Mouse (Mus musculus) brain, embryonic 18.5 days (tissue): ENCODE data around the gene Hace1.
"Not testable (repeated sequence)": the region's sequence is repeated elsewhere in the genome, so short reads cannot be mapped to it uniquely, and the experiment has no call there.

Source experiments
- DNase-seq: peaks from one replicate; pipeline ENCODE4 v3.0.0-alpha.2; 2012; ENCODE audit warnings: low read depth, low spot score

Gene Hace1

GRCm38 (mm10) chr10:45577731-45578297 lies at the start of gene Hace1:
TSS of gene Hace1 (plus strand) at chr10:45577829.
- peak; percentile 70 for DNase-seq

DNA sequence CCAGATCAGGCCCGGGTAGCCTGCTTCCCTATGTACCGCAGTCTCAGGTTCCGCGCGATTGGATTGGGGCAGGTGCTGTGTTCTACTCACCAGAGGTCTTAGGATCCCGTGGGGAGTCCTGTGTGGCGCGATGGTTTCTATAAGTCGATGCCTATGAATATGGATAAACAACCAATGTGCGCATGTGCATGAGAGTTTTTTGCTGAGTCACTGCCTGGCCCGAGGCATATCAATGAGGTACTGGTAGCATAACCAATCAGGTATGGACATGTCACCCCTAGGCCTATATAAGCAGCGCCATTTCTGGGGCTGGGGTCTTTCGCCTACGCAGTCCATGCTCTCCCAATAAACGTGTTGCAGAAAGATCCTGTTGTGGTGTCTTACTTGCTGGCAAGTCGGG lies 40.3 kb upstream of the Hace1 start:
- DNase-seq = not testable (repeated sequence)

DNA sequence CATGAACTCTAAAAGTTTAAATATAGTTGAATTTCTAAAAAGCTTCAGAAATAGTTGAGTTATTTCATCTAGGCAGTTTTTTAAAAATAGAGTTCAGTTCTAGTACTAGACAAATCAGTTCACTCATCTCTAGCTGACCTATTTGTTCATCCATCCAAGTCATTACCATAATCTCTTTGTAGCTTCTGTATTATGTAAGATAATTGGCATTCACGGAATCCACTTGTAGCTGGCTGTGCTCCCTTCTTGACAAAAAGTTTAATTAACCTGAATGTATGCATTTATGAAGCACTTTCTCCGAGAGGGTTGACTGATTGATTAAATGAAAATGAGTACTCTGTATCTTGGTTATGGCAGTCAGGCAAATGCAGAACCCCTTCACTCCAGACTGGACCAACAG lies 34.9 kb upstream of the Hace1 start:
- DNase-seq = no peak

GRCm38 (mm10) chr10:45546799-45547198 lies 30.8 kb upstream of the Hace1 start:
- DNase-seq = no peak

- no peak for DNase-seq
Observed at GRCm38 (mm10) chr10:45578298-45578821, 731 bp downstream of the Hace1 start.

DNA sequence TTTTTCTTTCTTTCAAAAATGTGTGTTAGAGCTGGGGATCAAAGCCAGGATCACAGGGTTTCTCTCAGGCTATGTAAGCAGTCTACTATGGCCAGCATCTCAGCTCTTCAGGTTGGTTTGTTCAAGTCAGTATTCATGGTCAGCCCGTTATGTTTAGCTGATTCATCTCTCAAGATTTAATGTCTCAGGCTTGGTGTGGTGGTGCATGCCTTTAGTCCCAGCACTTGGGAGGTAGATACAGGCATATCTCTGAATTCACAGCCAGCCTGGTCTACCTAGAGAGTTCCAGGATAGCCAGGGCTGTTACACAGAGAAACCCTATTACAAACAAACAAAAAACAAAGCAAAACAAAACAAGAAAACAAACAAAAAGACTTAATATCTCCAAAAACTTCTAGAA lies 5.7 kb downstream of the Hace1 start:
- DNase-seq = no peak

- no peak for DNase-seq
Observed at GRCm38 (mm10) chr10:45583829-45584228, 6.2 kb downstream of the Hace1 start.

GRCm38 (mm10) chr10:45584311-45585102 lies 6.9 kb downstream of the Hace1 start:
- no peak for DNase-seq

DNA sequence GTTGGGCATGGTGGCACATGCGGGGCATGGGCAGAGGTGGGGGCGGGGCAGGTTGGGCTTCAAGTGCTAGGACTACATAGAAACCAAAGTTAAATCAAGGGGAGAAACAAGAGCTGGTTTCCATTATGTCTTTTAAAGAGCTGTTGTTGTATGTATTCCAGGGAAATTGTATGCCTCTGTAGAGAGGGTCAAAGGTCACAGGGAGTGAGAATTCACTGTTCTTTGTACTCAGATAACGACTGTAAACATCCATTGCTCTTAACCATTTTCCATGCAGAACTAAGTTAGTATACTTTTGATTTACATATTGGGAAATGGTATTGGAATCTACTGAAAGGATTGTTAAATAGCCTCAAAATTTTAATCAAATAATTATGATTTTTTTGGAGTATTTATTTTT lies 28.2 kb downstream of the Hace1 start:
- no peak for DNase-seq

GRCm38 (mm10) chr10:45610727-45611126 lies 33.1 kb downstream of the Hace1 start:
- no peak for DNase-seq

DNA sequence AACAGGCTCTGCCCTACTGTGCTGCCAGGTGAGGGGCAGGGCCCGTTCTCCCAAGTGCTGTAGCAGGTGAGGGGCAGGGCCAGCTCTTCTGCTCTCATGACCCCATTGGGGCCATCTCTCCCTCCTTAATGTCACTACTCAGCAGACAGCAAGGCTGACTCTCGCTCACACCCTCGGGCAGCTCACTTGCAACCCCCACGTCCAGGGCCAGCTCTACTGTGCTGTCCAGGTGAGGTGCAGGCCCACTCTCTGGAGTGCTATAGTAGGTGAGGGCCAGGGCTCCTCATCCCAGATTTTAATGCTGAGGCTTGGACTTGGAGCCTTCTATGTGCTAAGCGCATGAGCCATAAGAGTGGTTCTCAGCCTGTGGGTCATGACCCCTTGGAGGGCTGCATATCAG lies 38.4 kb downstream of the Hace1 start:
- no peak for DNase-seq

- DNase-seq = no peak
Observed at GRCm38 (mm10) chr10:45619039-45619438, 41.4 kb downstream of the Hace1 start.

DNA sequence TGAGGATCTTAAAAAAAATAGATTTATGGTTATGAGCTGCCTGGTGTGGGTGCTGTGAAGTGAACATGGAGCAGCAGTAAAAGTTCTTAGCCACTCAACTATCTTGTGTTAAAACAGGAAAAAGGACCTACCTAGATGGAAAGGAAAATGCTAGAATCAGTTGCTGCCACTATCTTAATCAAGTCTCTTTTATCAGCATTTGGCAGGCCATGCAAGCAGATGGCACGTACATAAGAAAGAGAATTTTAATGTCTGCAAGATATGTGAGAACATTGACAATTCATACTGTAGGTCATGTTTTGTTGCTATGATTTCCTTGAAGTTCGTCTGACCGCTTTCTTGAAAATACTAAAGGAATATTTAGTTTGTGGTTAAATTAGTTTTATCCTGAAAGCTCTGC lies 54.4 kb downstream of the Hace1 start:
- DNase-seq = no peak

DNA sequence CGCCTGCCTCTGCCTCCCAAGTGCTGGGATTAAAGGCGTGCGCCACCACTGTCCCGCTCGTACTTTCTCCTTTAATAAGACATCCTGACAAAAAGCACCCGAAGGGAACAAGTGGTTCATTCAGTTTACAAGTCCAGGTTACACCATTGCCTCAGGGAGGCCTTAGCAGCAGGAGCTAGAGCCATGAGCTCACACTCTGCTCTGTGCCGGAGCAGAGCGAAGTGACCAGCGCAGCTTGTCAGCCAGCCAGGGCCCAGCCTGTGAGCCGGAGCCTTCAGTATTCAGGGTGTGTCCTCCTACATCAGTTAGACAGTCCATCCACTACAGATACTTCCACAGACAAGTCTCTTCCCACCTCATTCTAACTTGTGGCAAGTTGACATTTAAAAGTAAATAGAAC lies 55.0 kb downstream of the Hace1 start:
- no peak for DNase-seq

DNA sequence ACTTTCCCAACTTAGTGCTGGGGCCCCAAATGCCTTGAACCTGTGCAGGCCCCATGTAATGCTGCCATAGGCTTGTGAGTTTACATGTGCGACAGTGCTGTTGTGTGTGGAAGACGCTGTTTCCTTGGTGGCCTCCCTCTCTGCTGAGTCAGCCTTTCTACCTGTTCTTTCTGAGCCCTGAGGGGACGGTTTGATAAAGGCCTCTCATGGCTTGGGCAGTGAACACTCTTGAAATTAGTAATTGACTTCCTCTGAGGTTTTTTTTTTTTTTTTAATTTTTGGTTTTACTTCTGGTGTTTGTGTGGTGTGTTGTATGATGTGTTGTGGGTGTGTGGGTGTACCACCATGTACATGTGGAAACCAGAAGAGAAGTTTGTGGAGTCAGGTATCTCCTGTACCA lies 57.6 kb downstream of the Hace1 start:
- no peak for DNase-seq

GRCm38 (mm10) chr10:45639762-45640161 lies 62.1 kb downstream of the Hace1 start:
- DNase-seq = no peak

GRCm38 (mm10) chr10:45654026-45654425 lies 76.4 kb downstream of the Hace1 start:
- no peak for DNase-seq

DNA sequence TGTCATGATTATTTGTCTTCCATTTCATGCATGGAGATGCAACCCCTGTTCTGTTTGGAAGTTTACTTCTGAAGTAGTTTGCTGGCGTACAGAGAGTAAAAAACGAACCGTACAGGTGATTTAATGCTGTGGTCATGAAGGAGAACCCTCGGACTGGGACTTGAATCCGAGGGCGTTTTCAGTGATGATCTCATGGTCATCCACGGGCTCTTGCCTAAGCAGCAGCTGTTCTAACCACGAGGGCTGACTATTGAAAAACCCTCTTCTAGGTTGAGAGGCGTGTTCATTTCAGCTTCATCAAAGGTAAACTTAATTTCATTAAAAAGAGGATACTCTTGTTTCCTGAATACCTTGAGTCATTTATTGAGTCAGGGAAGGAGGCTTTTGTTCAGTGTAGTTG lies 84.4 kb downstream of the Hace1 start:
- no peak for DNase-seq

- no peak for DNase-seq
Observed at GRCm38 (mm10) chr10:45668266-45668665, 90.6 kb downstream of the Hace1 start.

DNA sequence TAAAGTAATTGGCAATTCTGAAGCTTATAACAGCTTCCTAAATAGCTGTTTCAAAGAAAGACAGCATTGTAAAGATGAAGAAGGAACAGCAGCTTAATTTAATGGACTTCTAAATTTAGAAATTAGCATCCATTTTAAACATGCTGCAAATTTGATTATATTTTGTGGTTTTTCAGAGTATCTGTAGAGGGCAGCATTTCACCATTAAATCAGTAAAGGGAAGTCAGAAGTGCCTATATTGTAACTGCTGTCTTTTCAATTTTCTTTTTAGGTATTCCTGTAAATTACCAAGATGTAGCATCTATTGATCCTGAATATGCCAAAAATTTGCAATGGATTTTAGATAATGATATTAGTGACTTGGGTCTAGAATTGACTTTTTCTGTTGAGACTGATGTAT lies 99.2 kb downstream of the Hace1 start:
- no peak for DNase-seq

DNA sequence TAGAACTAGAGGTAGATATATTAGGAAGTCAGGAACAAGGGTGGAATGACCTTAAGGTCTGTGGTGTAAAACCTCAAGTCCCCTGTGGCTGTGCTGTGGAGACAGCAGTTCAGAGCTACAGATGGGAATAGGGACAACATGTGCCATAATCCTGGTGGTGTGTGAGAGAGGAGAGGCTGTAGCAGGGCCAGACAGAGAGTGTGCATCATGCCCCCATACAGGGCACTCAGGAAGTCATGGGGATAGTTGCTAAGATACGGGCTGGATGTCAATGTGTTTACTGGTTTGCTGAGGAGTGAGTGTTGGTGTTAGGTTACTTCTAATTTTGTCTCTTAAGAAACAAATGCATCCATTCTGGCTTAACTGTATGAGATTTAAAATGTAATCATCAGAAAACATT lies 108.6 kb downstream of the Hace1 start:
- no peak for DNase-seq

DNA sequence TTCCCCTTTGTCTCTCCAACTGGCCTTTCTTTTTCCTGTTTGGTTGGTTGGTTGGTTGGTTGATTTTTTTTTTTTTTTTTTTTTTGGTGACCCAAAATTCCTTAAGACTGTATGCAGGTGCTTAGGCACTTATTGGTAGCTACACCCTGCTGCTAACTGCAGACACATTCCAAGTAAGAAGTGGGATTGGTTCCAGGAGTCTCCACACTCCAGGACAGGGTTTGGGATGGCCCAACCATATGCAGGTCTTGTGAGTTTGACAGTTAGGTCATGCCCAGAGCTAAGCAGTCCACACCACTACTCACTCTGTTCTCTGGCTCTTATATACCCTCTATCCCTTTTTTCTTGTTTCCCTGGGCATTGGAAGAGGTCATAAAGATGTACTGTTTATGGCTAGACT lies 117.3 kb downstream of the Hace1 start:
- DNase-seq = no peak

- DNase-seq = no peak
Observed at GRCm38 (mm10) chr10:45695522-45695921, 117.9 kb downstream of the Hace1 start.
